Mouse (Mus musculus): ENCODE results near the gene Cd79a.
"Not testable (repeated sequence)": the region's sequence is repeated elsewhere in the genome, so short reads cannot be mapped to it uniquely, and the experiment has no call there.

Gene Cd79a

GRCm38 (mm10) chr7:24885468-24886307 lies 11.5 kb upstream of the Cd79a start:
- DNase-seq (ENCODE audit: extremely low read depth, low read depth) = no peak

DNA sequence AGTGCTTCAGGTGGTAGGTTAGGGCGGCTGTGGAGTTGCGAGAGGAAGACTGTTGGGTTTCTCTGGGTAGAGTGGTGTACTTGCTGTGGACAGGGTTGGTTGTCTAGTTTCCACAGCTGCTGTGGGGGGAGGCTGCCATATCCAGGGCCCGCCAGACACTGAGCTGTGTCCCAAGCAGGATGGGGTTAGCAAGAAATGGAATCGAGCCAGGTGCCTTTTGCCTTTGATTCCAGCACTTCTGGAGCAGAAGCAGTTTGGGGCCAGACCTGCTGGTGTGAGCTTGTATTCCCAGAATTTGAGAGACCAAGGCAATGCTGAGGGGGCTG lies 10.9 kb upstream of the Cd79a start:
- DNase-seq (ENCODE audit: extremely low read depth, low read depth) = no peak

GRCm38 (mm10) chr7:24887096-24887495 lies 10.1 kb upstream of the Cd79a start:
- DNase-seq (ENCODE audit: extremely low read depth, low read depth) = no peak

DNA sequence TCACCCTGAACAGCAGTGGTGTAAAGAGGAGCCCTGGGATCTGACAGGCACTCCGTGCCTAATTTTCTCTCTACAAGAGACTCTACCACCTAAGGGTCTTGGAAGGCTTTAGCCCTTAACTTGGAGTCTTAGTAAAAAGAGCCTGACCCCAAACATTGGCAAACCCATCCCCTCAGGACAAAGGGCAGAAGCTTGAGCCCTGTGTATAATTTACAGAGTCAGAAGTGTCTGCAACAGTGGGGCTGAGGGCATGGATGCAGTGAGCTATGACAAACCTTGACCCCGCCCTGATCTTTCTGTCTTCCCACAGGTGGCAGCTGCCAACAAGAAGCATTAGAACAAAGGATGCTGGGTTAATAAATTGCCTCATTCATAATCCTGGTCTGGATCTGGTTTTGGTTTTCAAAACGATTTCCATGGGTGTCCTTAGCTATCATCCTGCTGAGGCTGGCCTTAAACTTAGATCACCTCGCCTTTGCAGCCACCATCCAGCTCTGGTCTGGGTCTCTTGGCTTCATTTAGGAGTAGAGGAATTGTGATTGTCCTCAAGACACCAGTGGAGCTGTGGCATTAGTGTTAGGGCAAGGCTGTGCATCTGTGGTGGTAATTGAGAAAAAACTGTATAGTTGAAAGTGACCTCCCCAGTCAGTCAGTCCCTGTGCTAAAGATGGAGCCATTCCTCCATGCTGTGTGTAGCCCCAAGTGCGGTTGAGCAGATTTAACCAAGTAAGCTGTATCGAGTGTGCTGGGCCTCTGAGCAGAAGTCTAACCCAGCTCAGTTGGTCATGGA lies 7.6 kb upstream of the Cd79a start:
- DNase-seq (ENCODE audit: extremely low read depth, low read depth) = no peak

DNA sequence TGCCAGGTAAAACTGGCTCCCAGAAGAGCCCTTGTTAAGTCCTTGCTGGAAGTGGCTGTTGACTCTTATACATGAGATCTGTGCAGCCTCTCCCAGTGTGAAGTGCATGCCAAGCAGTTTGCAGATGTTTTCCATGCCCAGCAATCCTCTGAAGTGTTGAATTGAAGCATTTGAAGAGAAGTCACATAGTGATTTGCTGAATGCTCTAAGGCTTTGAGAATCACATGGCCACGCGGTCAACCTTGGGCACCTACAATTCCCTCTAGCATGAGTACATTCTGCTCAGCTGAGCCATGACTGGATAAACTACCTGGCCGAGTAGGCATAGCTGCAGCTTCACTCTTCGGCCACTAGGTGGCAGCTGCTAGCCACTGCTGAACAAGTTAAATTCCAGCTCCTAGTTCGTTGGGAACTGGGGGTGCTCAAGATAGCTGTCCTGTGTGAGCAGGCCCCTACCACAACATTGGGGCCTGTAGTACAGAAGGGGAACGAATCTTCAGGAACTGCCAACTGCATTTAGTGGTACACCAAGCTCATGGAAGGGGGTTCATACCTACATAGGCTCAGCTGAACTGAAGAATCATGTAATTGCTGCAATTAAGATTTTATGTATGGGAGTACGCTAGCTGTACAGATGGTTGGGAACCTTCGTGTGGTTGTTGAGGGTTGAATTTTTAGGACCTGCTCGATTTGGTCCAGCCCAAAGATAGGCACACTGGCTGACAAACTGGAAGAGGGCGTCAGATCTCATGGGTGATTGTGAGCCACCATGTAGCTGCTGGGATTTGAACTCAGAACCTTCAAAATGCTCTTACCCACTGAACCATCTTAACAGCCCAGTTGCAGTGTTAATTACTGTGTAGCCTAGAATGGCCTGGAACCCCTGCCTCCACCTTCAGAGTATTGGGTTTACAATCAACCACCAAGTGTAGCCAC lies 6.6 kb upstream of the Cd79a start:
- peak; percentile 77 for DNase-seq (ENCODE audit: extremely low read depth, low read depth)

GRCm38 (mm10) chr7:24891241-24892124 lies 5.7 kb upstream of the Cd79a start:
- no peak for DNase-seq (ENCODE audit: extremely low read depth, low read depth)

- DNase-seq (ENCODE audit: extremely low read depth, low read depth) = no peak
Measured at GRCm38 (mm10) chr7:24892125-24892583, 5.0 kb upstream of the Cd79a start.

DNA sequence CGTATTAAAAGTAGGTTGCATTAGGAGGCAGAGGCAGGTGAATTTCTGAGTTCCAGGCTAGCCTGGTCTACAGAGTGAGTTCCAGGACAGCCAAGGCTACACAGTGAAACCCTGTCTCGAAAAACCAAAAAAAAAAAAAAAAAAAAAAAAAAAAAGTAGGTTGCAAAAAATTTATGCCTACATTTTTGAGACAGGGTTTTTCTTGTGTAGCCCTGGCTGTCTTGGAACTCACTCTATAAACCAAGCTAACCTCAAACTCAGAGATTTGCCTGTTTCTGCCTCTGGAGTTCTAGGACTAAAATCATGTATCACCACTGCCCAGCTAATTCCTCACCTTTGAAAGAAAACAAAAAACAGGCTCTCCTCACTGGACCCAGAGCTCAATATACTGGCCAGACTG lies 1.4 kb upstream of the Cd79a start:
- not testable (repeated sequence) for DNase-seq (ENCODE audit: extremely low read depth, low read depth)

DNA sequence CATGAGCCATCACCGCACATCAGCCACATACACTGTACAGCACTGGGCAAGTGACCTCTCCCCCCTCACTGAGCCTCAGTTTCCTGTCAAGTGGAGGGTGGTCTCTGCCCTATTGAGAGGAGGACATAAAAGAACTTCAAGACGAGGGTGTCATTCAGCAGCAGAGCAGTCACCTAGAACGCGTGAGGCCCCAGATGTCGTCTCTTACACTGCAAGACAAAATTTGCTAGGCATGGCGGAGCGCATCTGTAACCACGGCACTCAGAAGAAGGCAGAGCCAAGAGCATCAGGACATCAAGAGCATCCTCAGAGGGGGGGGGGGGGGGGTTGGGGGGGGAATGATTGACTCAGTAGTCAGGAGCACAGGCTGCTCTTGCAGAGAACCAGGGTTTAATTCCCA lies 912 bp upstream of the Cd79a start:
- no peak for DNase-seq (ENCODE audit: extremely low read depth, low read depth)

DNA sequence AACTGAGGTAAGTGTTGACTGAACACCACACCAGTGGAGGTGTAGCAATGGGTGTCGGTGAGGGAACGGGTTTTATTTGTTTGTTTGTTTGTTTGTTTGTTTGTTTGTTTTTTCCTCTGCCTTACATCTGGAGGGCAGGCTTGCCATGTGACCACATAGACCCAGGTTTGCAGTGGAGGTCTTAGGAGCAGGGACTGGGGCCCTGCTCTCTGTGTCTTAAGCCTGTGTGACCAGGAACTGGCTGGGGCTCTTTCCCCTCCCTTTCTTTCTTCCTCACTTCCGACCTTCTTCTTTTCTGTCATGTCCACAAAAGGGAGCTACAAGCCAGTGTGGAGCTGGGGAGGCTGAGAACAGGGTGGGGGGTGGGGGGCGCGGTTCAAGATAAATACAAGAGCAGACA lies 778 bp downstream of the Cd79a start:
- DNase-seq (ENCODE audit: extremely low read depth, low read depth) = no peak

- DNase-seq (ENCODE audit: extremely low read depth, low read depth) = no peak
Measured at GRCm38 (mm10) chr7:24901114-24901513, 3.9 kb downstream of the Cd79a start.

GRCm38 (mm10) chr7:24901842-24902241 lies 4.7 kb downstream of the Cd79a start:
- DNase-seq (ENCODE audit: extremely low read depth, low read depth) = peak; percentile 78

DNA sequence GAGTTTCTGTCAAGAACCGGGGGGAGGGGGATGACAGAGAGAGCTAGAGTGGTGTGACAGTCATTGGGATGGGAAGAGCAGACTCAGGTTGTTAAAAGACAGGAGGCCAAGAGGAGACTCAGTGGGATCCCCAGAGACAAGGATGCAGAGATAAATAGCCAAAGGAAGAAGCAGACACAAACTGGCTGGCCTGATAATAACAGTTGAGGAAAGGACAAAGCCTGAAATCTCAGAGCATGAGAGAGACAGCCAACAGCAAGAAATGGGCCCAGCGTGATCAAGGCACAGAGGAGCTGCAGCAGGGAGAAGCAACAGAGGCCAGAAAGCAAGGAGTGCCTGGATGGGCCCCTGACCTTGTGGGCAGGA lies 5.1 kb downstream of the Cd79a start:
- no peak for DNase-seq (ENCODE audit: extremely low read depth, low read depth)

GRCm38 (mm10) chr7:24902630-24903443 lies 5.7 kb downstream of the Cd79a start, which contains the start of gene Arhgef1:
Arhgef1 (plus strand) TSS chr7:24902912.
- no peak for DNase-seq (ENCODE audit: extremely low read depth, low read depth)

DNA sequence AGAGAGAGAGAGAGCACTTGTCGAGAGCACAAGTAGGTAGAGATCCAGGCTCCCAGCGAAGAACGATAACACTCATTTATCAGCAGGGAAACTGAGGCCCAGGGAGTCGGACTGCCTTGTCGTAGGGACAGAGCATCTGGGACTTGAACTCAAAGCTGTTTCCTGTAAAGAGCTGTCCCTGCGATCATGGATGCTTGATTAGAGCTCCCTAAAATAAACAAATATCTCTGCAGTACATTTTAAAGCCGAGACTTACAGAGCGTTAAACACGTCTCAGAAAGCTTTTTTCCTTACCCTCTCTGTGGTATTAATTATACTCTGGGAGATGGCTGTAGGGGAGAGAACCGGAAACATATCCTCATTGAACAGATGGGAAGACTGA lies 6.3 kb downstream of the Cd79a start:
- DNase-seq (ENCODE audit: extremely low read depth, low read depth) = no peak

DNA sequence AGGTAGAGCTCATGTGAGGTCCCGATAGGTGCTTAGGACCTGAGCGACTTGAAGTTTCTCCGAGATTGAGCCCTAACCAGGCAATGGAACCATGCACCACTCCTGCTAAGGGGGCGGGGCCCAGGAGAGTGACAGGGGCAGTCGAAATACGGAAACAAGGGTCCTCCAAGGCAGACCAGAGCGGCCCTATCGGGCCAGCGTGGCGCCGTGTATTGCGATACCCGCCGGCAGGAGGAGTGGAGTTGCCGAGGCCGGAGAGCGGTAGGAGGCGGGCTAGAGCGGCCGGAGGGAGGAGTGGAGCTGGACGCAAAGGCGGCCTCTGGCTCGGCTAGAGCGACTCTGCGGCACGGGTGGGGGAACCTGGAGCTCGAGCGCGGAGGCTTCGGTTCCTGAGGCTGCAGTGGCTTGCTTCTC lies 6.9 kb downstream of the Cd79a start:
- DNase-seq (ENCODE audit: extremely low read depth, low read depth) = peak; percentile 93

DNA sequence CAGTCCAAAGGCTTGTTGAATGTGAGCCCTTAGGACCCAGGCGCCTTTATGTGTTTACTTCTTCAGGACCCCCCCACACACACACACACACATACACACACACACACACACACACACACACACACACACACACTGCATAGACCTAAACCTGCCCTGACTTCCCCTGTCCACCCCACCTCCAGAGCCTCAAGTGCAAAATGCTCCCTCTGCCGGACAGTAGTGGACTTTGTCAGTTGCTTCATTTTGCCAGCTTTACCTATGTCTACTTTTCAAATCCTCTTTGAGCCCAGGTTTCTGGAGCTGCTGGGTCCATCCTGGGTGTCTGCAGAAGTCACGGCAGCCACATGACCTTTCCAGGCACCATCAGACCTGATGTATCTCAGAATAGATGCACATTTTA lies 7.8 kb downstream of the Cd79a start:
- no peak for DNase-seq (ENCODE audit: extremely low read depth, low read depth)

DNA sequence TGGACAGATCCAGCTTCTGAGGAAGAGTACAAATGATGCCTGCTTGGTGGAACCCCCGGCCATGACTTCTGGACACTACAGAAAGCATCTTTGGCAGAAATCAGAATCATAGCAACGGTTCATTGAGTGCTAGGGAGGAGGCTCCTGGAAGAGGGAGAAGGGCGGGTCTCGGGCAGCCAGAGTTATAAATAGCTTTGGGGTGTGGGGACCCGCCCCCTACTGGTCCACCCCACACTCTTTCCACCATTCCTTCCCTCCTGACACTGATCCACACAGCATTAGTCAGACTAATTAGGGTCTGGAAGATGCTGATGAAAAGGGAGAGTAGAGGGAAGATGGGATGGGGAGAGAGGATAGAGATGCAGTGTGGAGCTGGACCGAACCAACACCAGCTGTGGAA lies 9.4 kb downstream of the Cd79a start:
- no peak for DNase-seq (ENCODE audit: extremely low read depth, low read depth)

DNA sequence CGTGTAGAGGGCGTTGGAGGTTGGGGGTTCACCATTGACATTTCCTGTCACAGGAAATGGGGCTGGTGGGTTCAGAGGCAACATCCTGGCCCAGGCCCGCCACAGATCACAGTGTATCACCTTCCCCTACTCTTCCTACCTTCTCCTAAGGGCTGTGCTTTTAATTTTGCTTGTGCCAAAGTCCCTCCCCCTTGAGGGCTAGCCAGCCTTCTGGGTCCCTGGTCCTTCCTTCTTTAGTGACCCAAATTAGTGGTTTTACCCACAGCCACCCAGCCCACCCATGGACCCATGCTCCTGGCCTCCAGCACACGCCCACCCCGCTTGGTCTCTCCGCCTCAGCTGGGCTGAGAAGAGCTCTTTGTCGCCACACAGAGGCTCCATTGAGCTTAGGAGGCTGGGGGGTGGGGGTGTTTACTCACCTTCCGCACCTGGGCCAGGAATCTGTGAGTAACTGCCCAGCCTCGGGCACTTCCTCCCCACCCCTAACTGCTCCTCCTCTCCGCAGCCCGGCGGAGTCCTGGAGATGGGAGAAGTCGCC lies 10.1 kb downstream of the Cd79a start:
- no peak for DNase-seq (ENCODE audit: extremely low read depth, low read depth)
